Mouse (Mus musculus) embryonic facial prominence, embryonic 14.5 days (tissue): ENCODE results near the gene Far2. TPM values are rescaled to one million over a fixed set of nuclear protein-coding genes. Genes with fewer than 3 reads are reported as not detected.

Source experiments
- ATAC-seq: fragments of 200-750 bp; cut with Nextera tagmentation; 2 replicates; pipeline ENCODE4 v1.8.0; 2017; ENCODE audit warnings: low read depth, moderate number of reproducible peaks, moderate TSS enrichment
- DNase-seq: peaks from one replicate; pipeline ENCODE4 v3.0.0-alpha.2; 2015; ENCODE audit warnings: low spot score
- H3K27ac ChIP-seq: fragments of 300-500 bp; sonication (generic); replicated peaks from 2 replicates; pipeline ENCODE4 v1.5.1; 2014; ENCODE audit warnings: low read depth, mild to moderate bottlenecking, low read length, moderate library complexity
- H3K27me3 ChIP-seq: fragments of 300-500 bp; sonication (generic); replicated peaks from 2 replicates; pipeline ENCODE4 v1.6.1; 2014; ENCODE audit warnings: low read length; ENCODE audit not compliant: control insufficient read depth, insufficient read depth
- H3K36me3 ChIP-seq: fragments of 300-500 bp; sonication (generic); 2 replicates; pipeline ENCODE4 v1.6.1; 2014; ENCODE audit warnings: low read length, mixed read lengths; ENCODE audit not compliant: control insufficient read depth, insufficient read depth
- H3K4me1 ChIP-seq: fragments of 300-500 bp; sonication (generic); 2 replicates; pipeline ENCODE4 v1.6.1; 2014; ENCODE audit warnings: antibody characterized with exemption, low read length; ENCODE audit not compliant: control insufficient read depth, insufficient read depth
- H3K4me2 ChIP-seq: fragments of 300-500 bp; sonication (generic); 2 replicates; pipeline ENCODE4 v1.6.1; 2014; ENCODE audit warnings: low read depth, mild to moderate bottlenecking, low read length, moderate library complexity, mixed read lengths
- H3K4me3 ChIP-seq: fragments of 300-500 bp; sonication (generic); 2 replicates; pipeline ENCODE4 v1.5.1; 2014; ENCODE audit warnings: low read depth, mild to moderate bottlenecking, low read length
- H3K9ac ChIP-seq: fragments of 300-500 bp; sonication (generic); 2 replicates; pipeline ENCODE4 v1.6.1; 2014; ENCODE audit warnings: low read depth, mild to moderate bottlenecking, low read length, moderate library complexity, mixed read lengths
- H3K9me3 ChIP-seq: fragments of 300-500 bp; sonication (generic); 2 replicates; pipeline ENCODE4 v1.6.1; 2016; ENCODE audit warnings: low read length; ENCODE audit not compliant: control insufficient read depth
- WGBS: fragments of 180-500 bp; shearing (Covaris S2); extraction: QIAGEN DNeasy Blood & Tissue Kit; methylation state at CpG from one replicate; pipeline ENCODE4 v1.1.7; 2014; 5-methylcytosine and 5-hydroxymethylcytosine counted together
- polyA plus RNA-seq: library from polyadenylated mRNA; unstranded; fragments of >200 nt; fragmentation: Nextera tagmentation; extraction: Ambion mirVana; gene quantifications from 2 replicates; pipeline ENCODE4 v1.2.1, GENCODE M21; 2014

Gene Far2
- polyA plus RNA-seq = 3.5 and 3.9 TPM in 2 replicates

- Histone ChIP-seq H3K36me3 (no peaks in the 10 kb centered on the region), H3K4me2 (peak within 1 kb of the TSS; percentile 69), H3K9ac (peak within 1 kb of the TSS; percentile 59), H3K9me3 (no peaks in the 10 kb centered on the region), H3K4me1 (0 out of 2 replicates have a peak, but pooled peaks cover 2% of the 10 kb centered on the region), H3K27ac (no peak within 1 kb of the TSS), H3K4me3 (peak within 1 kb of the TSS; percentile 45), H3K27me3 (no peaks in the 10 kb centered on the region; the same call in 1 of the 2 replicates)
- 3% methylated on average over 34 of the region's 34 CpGs for WGBS
- ATAC-seq (peak; percentile 65; the same call in 1 of the 2 replicates), DNase-seq (peak; percentile 10)
Measured at GRCm38 (mm10) chr6:148046881-148047649, at the start of gene Far2. Far2 (plus strand) TSS chr6:148047259.

- DNase-seq (no peak), ATAC-seq (peak; percentile 26; the same call in 1 of the 2 replicates)
- H3K36me3 ChIP-seq = no peaks in the 10 kb centered on the region
- 97% methylated on average over 2 of the region's 2 CpGs for WGBS
- H3K27me3 ChIP-seq = no peaks in the 10 kb centered on the region
- no peak overlapping the region for H3K9ac ChIP-seq
- no peak overlapping the region for H3K4me2 ChIP-seq
- no peaks in the 10 kb centered on the region for H3K9me3 ChIP-seq
- no peaks in the 10 kb centered on the region for H3K4me1 ChIP-seq
- no peak overlapping the region for H3K4me3 ChIP-seq
- H3K27ac ChIP-seq = no peak overlapping the region
Measured at GRCm38 (mm10) chr6:148000483-148000882, 46.6 kb upstream of the Far2 start.

- ATAC-seq = no peak
- no peak overlapping the region for H3K27ac ChIP-seq
- H3K36me3 ChIP-seq = no peaks in the 10 kb centered on the region
- no peak overlapping the region for H3K4me2 ChIP-seq
- H3K4me1 ChIP-seq = no peaks in the 10 kb centered on the region
- no peaks in the 10 kb centered on the region for H3K27me3 ChIP-seq
- WGBS = 46% methylated on average over 3 of the region's 3 CpGs
- DNase-seq = peak; percentile 34
- H3K9ac ChIP-seq = no peak overlapping the region
- no peak overlapping the region for H3K4me3 ChIP-seq
- H3K9me3 ChIP-seq = no peaks in the 10 kb centered on the region
Measured at GRCm38 (mm10) chr6:148001071-148001470, 46.0 kb upstream of the Far2 start.

GRCm38 (mm10) chr6:148006118-148006837, 40.8 kb upstream of the Far2 start:
- Histone ChIP-seq H3K27me3 (no peaks in the 10 kb centered on the region), H3K4me2 (no peak overlapping the region), H3K9me3 (0 out of 2 replicates have a peak, but pooled peaks cover 6% of the 10 kb centered on the region), H3K4me1 (no peaks in the 10 kb centered on the region), H3K9ac (no peak overlapping the region), H3K36me3 (no peaks in the 10 kb centered on the region), H3K27ac (no peak overlapping the region), H3K4me3 (no peak overlapping the region)
- no peak for ATAC-seq
- 68% methylated on average over 11 of the region's 11 CpGs for WGBS
- no peak for DNase-seq

- H3K9ac ChIP-seq = no peak overlapping the region
- no peaks in the 10 kb centered on the region for H3K36me3 ChIP-seq
- H3K27me3 ChIP-seq = no peaks in the 10 kb centered on the region
- ATAC-seq = no peak
- H3K4me3 ChIP-seq = no peak overlapping the region
- no peak overlapping the region for H3K4me2 ChIP-seq
- no peak for DNase-seq
- 84% methylated on average over 1 of the region's 1 CpGs for WGBS
- H3K9me3 ChIP-seq = peaks cover 6% of the 10 kb centered on the region; the same call in 1 of the 2 replicates
- H3K27ac ChIP-seq = no peak overlapping the region
- H3K4me1 ChIP-seq = no peaks in the 10 kb centered on the region
Measured at GRCm38 (mm10) chr6:148040759-148041158, 6.3 kb upstream of the Far2 start.

GRCm38 (mm10) chr6:148047650-148047988, 560 bp downstream of the Far2 start:
- ATAC-seq (peak; percentile 12; the same call in 1 of the 2 replicates), DNase-seq (no peak)
- no peaks in the 10 kb centered on the region for H3K36me3 ChIP-seq
- peak overlapping the region; percentile 45 for H3K4me3 ChIP-seq
- H3K4me2 ChIP-seq = peak overlapping the region; percentile 69
- no peaks in the 10 kb centered on the region; the same call in 1 of the 2 replicates for H3K27me3 ChIP-seq
- no peaks in the 10 kb centered on the region for H3K9me3 ChIP-seq
- no peak overlapping the region for H3K27ac ChIP-seq
- H3K9ac ChIP-seq = peak overlapping the region; percentile 59
- H3K4me1 ChIP-seq = 0 out of 2 replicates have a peak, but pooled peaks cover 2% of the 10 kb centered on the region

- H3K4me3 ChIP-seq = no peak overlapping the region
- H3K9me3 ChIP-seq = no peaks in the 10 kb centered on the region
- H3K27ac ChIP-seq = no peak overlapping the region
- no peak for DNase-seq
- 87% methylated on average over 3 of the region's 3 CpGs for WGBS
- H3K9ac ChIP-seq = no peak overlapping the region
- H3K36me3 ChIP-seq = no peaks in the 10 kb centered on the region
- H3K4me2 ChIP-seq = no peak overlapping the region
- H3K4me1 ChIP-seq = no peaks in the 10 kb centered on the region
- ATAC-seq = no peak
- H3K27me3 ChIP-seq = no peaks in the 10 kb centered on the region
Measured at GRCm38 (mm10) chr6:148063131-148063530, 16.1 kb downstream of the Far2 start.

GRCm38 (mm10) chr6:148066267-148066666, 19.2 kb downstream of the Far2 start:
- no peaks in the 10 kb centered on the region for H3K27me3 ChIP-seq
- no peak overlapping the region for H3K4me3 ChIP-seq
- no peaks in the 10 kb centered on the region for H3K9me3 ChIP-seq
- H3K36me3 ChIP-seq = no peaks in the 10 kb centered on the region
- no peak for DNase-seq
- no peak for ATAC-seq
- H3K4me1 ChIP-seq = no peaks in the 10 kb centered on the region
- H3K4me2 ChIP-seq = no peak overlapping the region
- no peak overlapping the region for H3K9ac ChIP-seq
- 86% methylated on average over 5 of the region's 5 CpGs for WGBS
- H3K27ac ChIP-seq = no peak overlapping the region
